Mouse (Mus musculus) thymus, adult 2 months (tissue): ENCODE measurements around the gene Ube2k.

ENCODE experiments used
- CTCF ChIP-seq: fragments of 200-500 bp; IDR thresholded peaks from 2 replicates; pipeline ENCODE4 v1.5.1; 2012; ENCODE audit warnings: mild to moderate bottlenecking, control low read depth, low read length, moderate library complexity, borderline replicate concordance; ENCODE audit not compliant: control insufficient read depth, poor library complexity, insufficient read depth; ENCODE audit errors: extremely low read depth
- POLR2A ChIP-seq: fragments of 200-500 bp; IDR thresholded peaks from 2 replicates; pipeline ENCODE4 v1.6.1; 2012; ENCODE audit warnings: mild to moderate bottlenecking, low read length, control low read depth, moderate library complexity; ENCODE audit not compliant: control insufficient read depth, poor library complexity, insufficient read depth; ENCODE audit errors: extremely low read depth

GRCm38 (mm10) chr5:65606820-65607219 is 69.8 kb downstream of the Ube2k start:
- TF ChIP-seq POLR2A (no peak), CTCF (no peak)
